Mouse (Mus musculus): ENCODE measurements at regions not wholly inside any gene's neighbourhood (a gene's known extent, or its start where the extent isn't known, plus 50 kb on each side); places are given as distances from the start of the nearest gene placed in this dataset.

DNA sequence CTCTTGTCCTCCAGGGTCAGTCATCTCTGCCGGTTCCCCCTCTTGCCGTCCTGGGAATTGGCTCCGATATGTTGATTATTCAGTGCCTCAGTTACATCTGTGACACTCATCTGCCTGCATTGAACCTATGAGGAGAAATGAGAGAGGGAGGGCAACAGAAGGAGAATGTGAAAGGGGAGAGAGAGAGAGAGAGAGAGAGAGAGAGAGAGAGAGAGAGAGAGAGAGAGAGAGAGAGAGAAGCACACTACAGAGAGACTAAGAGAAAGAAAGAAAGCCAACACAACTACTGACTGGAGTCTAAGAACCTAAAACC is 557.6 kb downstream of the Nedd1 start:
- no peak for DNase-seq (ENCODE audit: low read depth, low spot score)
- TF ChIP-seq ZC3H11A (IDR thresholded peaks at IDR 0.05; ENCODE audit: borderline replicate concordance, low read depth, low read length), result no peak
- no peak for TF ChIP-seq MAFK (IDR thresholded peaks at IDR 0.05; ENCODE audit: insufficient read depth, low read depth, low read length)
- no peak for TF ChIP-seq CHD2 (IDR thresholded peaks at IDR 0.05; ENCODE audit: low read depth, low read length)
- TF ChIP-seq ZNF384 (IDR thresholded peaks at IDR 0.05; ENCODE audit: low read depth, low read length), result no peak
- TF ChIP-seq HCFC1 (IDR thresholded peaks at IDR 0.05; ENCODE audit: borderline replicate concordance, insufficient read depth, low read length), result no peak
- H3K36me3 ChIP-seq (ENCODE audit: control insufficient read depth, insufficient read depth, low read length, poor library complexity, severe bottlenecking), result no peaks in the 10 kb centered on the region
- H3K27ac ChIP-seq (ENCODE audit: insufficient read depth, low read depth, low read length, poor library complexity, severe bottlenecking), result no peak overlapping the region
- H3K4me3 ChIP-seq (ENCODE audit: insufficient read depth in 1 of 2, low read depth in 1 of 2, low read length in 2 of 2, poor library complexity in 1 of 2, severe bottlenecking in 1 of 2), result no peak overlapping the region
- H3K9ac ChIP-seq (ENCODE audit: insufficient read depth, low read depth, low read length, poor library complexity, severe bottlenecking), result no peak overlapping the region
- H3K4me1 ChIP-seq (ENCODE audit: control insufficient read depth in 2 of 2, insufficient read depth in 2 of 2, low read length in 2 of 2, poor library complexity in 1 of 2), result 0 out of 4 replicates have a peak, but pooled peaks cover 0 to 1% of the 10 kb centered on the region in 2 experiments
- no peaks in the 10 kb centered on the region for H3K9me3 ChIP-seq (ENCODE audit: control insufficient read depth, insufficient read depth, low read depth, low read length)
- in situ Hi-C loops (cut with MboI; ENCODE audit: low sequenced_read_pairs in 2 of 2, unreplicated experiment in 2 of 2), result no loop called here

DNA sequence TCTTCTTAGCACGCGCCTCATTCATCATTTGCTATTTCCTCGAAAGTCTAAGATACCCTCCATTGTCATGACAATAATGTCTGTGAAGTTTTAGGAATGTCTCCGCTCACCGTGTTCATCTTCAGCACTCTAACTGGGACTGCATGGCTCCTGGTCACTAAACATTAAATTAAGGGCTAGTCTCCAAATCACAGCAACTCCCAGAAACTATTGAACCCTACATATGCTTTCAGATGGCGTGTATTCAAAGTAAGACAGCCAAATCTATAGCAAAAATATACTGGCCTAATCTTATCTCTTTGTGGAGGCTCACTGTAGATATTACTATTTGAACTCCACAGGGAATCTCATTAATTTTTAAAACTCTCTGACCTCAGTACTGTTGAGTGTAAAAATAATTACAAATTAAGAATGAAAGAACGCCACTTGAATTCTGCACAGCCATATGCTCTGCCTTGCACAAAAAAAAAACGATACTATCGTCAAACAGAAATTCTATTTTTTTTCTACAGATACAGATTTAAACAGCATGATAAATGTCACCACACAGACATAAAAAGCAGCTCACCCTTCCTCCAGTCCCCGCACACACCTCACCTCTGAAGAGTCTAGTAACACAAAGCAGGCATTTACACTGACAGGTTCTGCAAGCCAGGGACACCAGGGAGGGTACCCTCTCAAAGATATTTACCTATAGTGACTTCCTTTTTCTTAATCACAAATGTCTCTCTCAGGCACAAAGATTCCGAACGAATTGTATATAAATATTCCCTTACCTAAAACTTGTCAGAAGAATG is 558.2 kb downstream of the Nedd1 start:
- no peaks in the 10 kb centered on the region for H3K36me3 ChIP-seq (ENCODE audit: control insufficient read depth, insufficient read depth, low read length, poor library complexity, severe bottlenecking)
- no peaks in the 10 kb centered on the region for H3K9me3 ChIP-seq (ENCODE audit: control insufficient read depth, insufficient read depth, low read depth, low read length)
- DNase-seq (ENCODE audit: low read depth, low spot score), result no peak
- H3K4me1 ChIP-seq (ENCODE audit: control insufficient read depth in 2 of 2, insufficient read depth in 2 of 2, low read length in 2 of 2, poor library complexity in 1 of 2), result 0 out of 4 replicates have a peak, but pooled peaks cover 0 to 1% of the 10 kb centered on the region in 2 experiments
- TF ChIP-seq ZC3H11A (IDR thresholded peaks at IDR 0.05; ENCODE audit: borderline replicate concordance, low read depth, low read length) (no peak), HCFC1 (IDR thresholded peaks at IDR 0.05; ENCODE audit: borderline replicate concordance, insufficient read depth, low read length) (no peak), ZNF384 (IDR thresholded peaks at IDR 0.05; ENCODE audit: low read depth, low read length) (no peak), CHD2 (IDR thresholded peaks at IDR 0.05; ENCODE audit: low read depth, low read length) (no peak), MAFK (IDR thresholded peaks at IDR 0.05; ENCODE audit: insufficient read depth, low read depth, low read length) (no peak)
- in situ Hi-C loops (cut with MboI; ENCODE audit: low sequenced_read_pairs in 2 of 2, unreplicated experiment in 2 of 2), result no loop called here
- H3K9ac ChIP-seq (ENCODE audit: insufficient read depth, low read depth, low read length, poor library complexity, severe bottlenecking), result no peak overlapping the region
- no peak overlapping the region for H3K27ac ChIP-seq (ENCODE audit: insufficient read depth, low read depth, low read length, poor library complexity, severe bottlenecking)
- H3K4me3 ChIP-seq (ENCODE audit: insufficient read depth in 1 of 2, low read depth in 1 of 2, low read length in 2 of 2, poor library complexity in 1 of 2, severe bottlenecking in 1 of 2), result no peak overlapping the region

DNA sequence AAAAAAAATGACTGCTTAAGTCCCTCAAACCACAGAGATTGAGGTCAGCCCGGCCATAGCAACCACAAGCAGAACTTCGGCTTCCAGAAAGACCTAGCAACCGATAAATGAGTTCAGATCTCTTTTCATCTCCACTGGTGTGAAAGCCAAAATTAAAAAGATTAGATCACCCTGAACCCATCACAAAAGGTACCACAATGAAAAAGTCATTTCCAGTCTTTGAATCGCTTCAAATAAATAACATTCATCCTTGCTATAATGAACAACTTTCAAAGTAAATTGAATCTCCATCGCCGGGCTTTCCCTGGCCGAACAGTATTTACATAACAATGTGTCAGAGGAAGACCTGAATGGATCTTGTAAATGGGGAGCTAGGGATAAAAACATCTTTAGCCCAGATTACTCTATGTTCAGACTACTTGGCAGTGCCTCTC is 559.1 kb downstream of the Nedd1 start:
- H3K27ac ChIP-seq (ENCODE audit: insufficient read depth, low read depth, low read length, poor library complexity, severe bottlenecking), result no peak overlapping the region
- H3K9me3 ChIP-seq (ENCODE audit: control insufficient read depth, insufficient read depth, low read depth, low read length), result no peaks in the 10 kb centered on the region
- no peaks in the 10 kb centered on the region for H3K36me3 ChIP-seq (ENCODE audit: control insufficient read depth, insufficient read depth, low read length, poor library complexity, severe bottlenecking)
- peak; percentile 29 for DNase-seq (ENCODE audit: low read depth, low spot score)
- no peak overlapping the region for H3K4me3 ChIP-seq (ENCODE audit: insufficient read depth in 1 of 2, low read depth in 1 of 2, low read length in 2 of 2, poor library complexity in 1 of 2, severe bottlenecking in 1 of 2)
- H3K4me1 ChIP-seq (ENCODE audit: control insufficient read depth in 2 of 2, insufficient read depth in 2 of 2, low read length in 2 of 2, poor library complexity in 1 of 2), result 0 out of 4 replicates have a peak, but pooled peaks cover 0 to 1% of the 10 kb centered on the region in 2 experiments
- H3K9ac ChIP-seq (ENCODE audit: insufficient read depth, low read depth, low read length, poor library complexity, severe bottlenecking), result no peak overlapping the region
- in situ Hi-C loops (cut with MboI; ENCODE audit: low sequenced_read_pairs in 2 of 2, unreplicated experiment in 2 of 2), result no loop called here
- TF ChIP-seq MAFK (IDR thresholded peaks at IDR 0.05; ENCODE audit: insufficient read depth, low read depth, low read length), result no peak
- TF ChIP-seq ZNF384 (IDR thresholded peaks at IDR 0.05; ENCODE audit: low read depth, low read length), result no peak
- TF ChIP-seq ZC3H11A (IDR thresholded peaks at IDR 0.05; ENCODE audit: borderline replicate concordance, low read depth, low read length), result no peak
- TF ChIP-seq HCFC1 (IDR thresholded peaks at IDR 0.05; ENCODE audit: borderline replicate concordance, insufficient read depth, low read length), result no peak
- TF ChIP-seq CHD2 (IDR thresholded peaks at IDR 0.05; ENCODE audit: low read depth, low read length), result no peak

DNA sequence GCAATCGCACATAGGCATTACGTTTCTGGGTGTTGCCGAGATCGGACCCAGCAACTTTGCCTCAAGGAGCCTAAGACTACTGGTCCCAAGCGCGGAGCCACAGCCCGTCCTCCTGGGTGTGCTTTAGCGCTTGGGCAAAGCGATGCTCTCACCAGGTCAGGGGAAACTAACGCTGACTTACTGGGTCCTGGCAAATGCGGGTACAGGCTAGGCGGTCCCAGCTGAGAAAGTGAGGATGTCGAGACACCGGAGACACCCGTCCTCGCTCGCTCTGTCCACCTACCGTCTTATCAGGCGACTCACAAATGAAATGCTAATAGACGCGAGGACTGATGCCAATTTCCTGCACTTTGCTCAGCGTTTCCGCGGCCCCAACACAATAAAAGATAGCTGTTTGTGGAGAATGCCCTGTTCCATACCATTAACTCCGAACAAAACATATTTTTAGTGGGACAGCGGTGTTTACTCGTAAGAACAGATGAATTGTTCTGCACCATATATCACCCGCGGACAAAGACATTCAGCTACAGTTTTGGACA is 559.7 kb downstream of the Nedd1 start:
- Histone ChIP-seq H3K36me3 (ENCODE audit: control insufficient read depth, insufficient read depth, low read length, poor library complexity, severe bottlenecking) (no peaks in the 10 kb centered on the region), H3K9me3 (ENCODE audit: control insufficient read depth, insufficient read depth, low read depth, low read length) (no peaks in the 10 kb centered on the region), H3K9ac (ENCODE audit: insufficient read depth, low read depth, low read length, poor library complexity, severe bottlenecking) (no peak overlapping the region), H3K4me3 (ENCODE audit: insufficient read depth in 1 of 2, low read depth in 1 of 2, low read length in 2 of 2, poor library complexity in 1 of 2, severe bottlenecking in 1 of 2) (peak overlapping the region; percentile 13 to 57; a peak in 3 of 4 replicates), H3K4me1 (ENCODE audit: control insufficient read depth in 2 of 2, insufficient read depth in 2 of 2, low read length in 2 of 2, poor library complexity in 1 of 2) (0 out of 4 replicates have a peak, but pooled peaks cover 0 to 1% of the 10 kb centered on the region in 2 experiments), H3K27ac (ENCODE audit: insufficient read depth, low read depth, low read length, poor library complexity, severe bottlenecking) (no peak overlapping the region)
- TF ChIP-seq ZC3H11A (IDR thresholded peaks at IDR 0.05; ENCODE audit: borderline replicate concordance, low read depth, low read length), result no peak
- no peak for TF ChIP-seq CHD2 (IDR thresholded peaks at IDR 0.05; ENCODE audit: low read depth, low read length)
- no peak for TF ChIP-seq MAFK (IDR thresholded peaks at IDR 0.05; ENCODE audit: insufficient read depth, low read depth, low read length)
- TF ChIP-seq HCFC1 (IDR thresholded peaks at IDR 0.05; ENCODE audit: borderline replicate concordance, insufficient read depth, low read length), result no peak
- no peak for TF ChIP-seq ZNF384 (IDR thresholded peaks at IDR 0.05; ENCODE audit: low read depth, low read length)
- DNase-seq (ENCODE audit: low read depth, low spot score), result no peak
- in situ Hi-C loops (cut with MboI; ENCODE audit: low sequenced_read_pairs in 2 of 2, unreplicated experiment in 2 of 2), result no loop called here

Measured in ES-E14 (cell line).